Mouse (Mus musculus): ENCODE measurements at regions not wholly inside any gene's neighbourhood (a gene's known extent, or its start where the extent isn't known, plus 50 kb on each side); places are given as distances from the start of the nearest gene placed in this dataset.

- TF ChIP-seq CTCF (IDR thresholded peaks at IDR 0.05; ENCODE audit: low read depth) = no peak
- no peak for TF ChIP-seq EP300 (IDR thresholded peaks at IDR 0.05; ENCODE audit: low read depth)
Observed at GRCm38 (mm10) chr1:194885071-194885686, 53.4 kb upstream of the Cd34 start.

Data from liver, postnatal 0 days (tissue).